Mouse (Mus musculus) MEL (cell line): ENCODE data around the gene Cox20.

Experiments used
- NRF1 ChIP-seq: IDR thresholded peaks from 2 replicates; pipeline ENCODE4 v1.6.1; 2014; ENCODE audit warnings: low read depth, mild to moderate bottlenecking, inconsistent platforms, low read length, improper control_type of control experiment, moderate library complexity; ENCODE audit not compliant: poor library complexity, insufficient read depth, severe bottlenecking
- SIN3A ChIP-seq: IDR thresholded peaks from 2 replicates; pipeline ENCODE4 v1.6.1; 2012; ENCODE audit warnings: low read length, improper control_type of control experiment, inconsistent platforms

GRCm38 (mm10) chr1:178294051-178294450 is 24.9 kb upstream of the Cox20 start:
- TF ChIP-seq NRF1 (no peak), SIN3A (no peak)
